Mouse (Mus musculus): Measurements from ENCODE around the gene Vcl. TPM values are rescaled to one million over a fixed set of nuclear protein-coding genes. Genes with fewer than 3 reads are reported as not detected.

Vcl gene
- total RNA-seq, 2 experiments from 2014 or later, result 24.0 to 24.7 TPM

GRCm38 (mm10) chr14:20993067-20993691, 64.0 kb downstream of the Vcl start:
- peak; percentile 69 to 76 for DNase-seq (ENCODE audit: low spot score in 2 of 2)
- intact Hi-C loops (cut with DNase I), result loop anchor here (5.0 kb wide), 3 partner anchors 66 to 186 kb away; partner anchors contain the start of gene Vcl

- intact Hi-C loops (cut with DNase I), result loop anchor here (5.0 kb wide), 3 partner anchors 67 to 187 kb away; partner anchors contain the start of gene Vcl
These were observed 65.3 kb downstream of the Vcl start for GRCm38 (mm10) chr14:20994475-20994874.

GRCm38 (mm10) chr14:20995497-20995896, 66.3 kb downstream of the Vcl start:
- no peak for DNase-seq (ENCODE audit: low spot score in 2 of 2)
- intact Hi-C loops (cut with DNase I), result no loop called here

More at GRCm38 (mm10) chr14:20994475-20994874, 65.3 kb downstream of the Vcl start:
- DNase-seq (ENCODE audit: low spot score in 2 of 2), result no peak

- DNase-seq (ENCODE audit: low spot score in 2 of 2), result no peak
- intact Hi-C loops (cut with DNase I), result no loop called here
These were observed 67.2 kb downstream of the Vcl start for GRCm38 (mm10) chr14:20996361-20996760.

- intact Hi-C loops (cut with DNase I), result no loop called here
- no peak for DNase-seq (ENCODE audit: low spot score in 2 of 2)
These were observed 68.3 kb downstream of the Vcl start for GRCm38 (mm10) chr14:20997548-20997947.

- intact Hi-C loops (cut with DNase I), result no loop called here
- no peak for DNase-seq (ENCODE audit: low spot score in 2 of 2)
These were observed 70.4 kb downstream of the Vcl start for GRCm38 (mm10) chr14:20999617-21000016.

GRCm38 (mm10) chr14:21013800-21014334, 84.7 kb downstream of the Vcl start:
- intact Hi-C loops (cut with DNase I), result no loop called here
- no peak for DNase-seq (ENCODE audit: low spot score in 2 of 2)

- intact Hi-C loops (cut with DNase I), result loop anchor here (5.0 kb wide), 2 partner anchors 216 to 286 kb away; partner anchors contain the start of gene Ndst2
- no peak for DNase-seq (ENCODE audit: low spot score in 2 of 2)
These were observed 88.7 kb downstream of the Vcl start for GRCm38 (mm10) chr14:21017871-21018270.

GRCm38 (mm10) chr14:21018977-21019376, 89.8 kb downstream of the Vcl start:
- peak in 1 of 2 experiments; percentile 71 for DNase-seq (ENCODE audit: low spot score in 2 of 2)
- intact Hi-C loops (cut with DNase I), result loop anchor here (5.0 kb wide), 2 partner anchors 217 to 287 kb away; partner anchors contain the start of gene Ndst2

GRCm38 (mm10) chr14:21020435-21020834, 91.2 kb downstream of the Vcl start:
- peak in 1 of 2 experiments; percentile 66 for DNase-seq (ENCODE audit: low spot score in 2 of 2)
- intact Hi-C loops (cut with DNase I), result no loop called here

- DNase-seq (ENCODE audit: low spot score in 2 of 2), result no peak
- intact Hi-C loops (cut with DNase I), result no loop called here
These were observed 98.3 kb downstream of the Vcl start for GRCm38 (mm10) chr14:21027542-21027941.

- DNase-seq (ENCODE audit: low spot score in 2 of 2), result peak; percentile 28 to 72
- intact Hi-C loops (cut with DNase I), result no loop called here
These were observed 99.9 kb downstream of the Vcl start for GRCm38 (mm10) chr14:21029025-21029659.

- intact Hi-C loops (cut with DNase I), result loop anchor here (2.0 kb wide), 1 partner anchor 19 kb away; no protein-coding TSS in a partner anchor
- peak in 1 of 2 experiments; percentile 42 for DNase-seq (ENCODE audit: low spot score in 2 of 2)
These were observed 102.7 kb downstream of the Vcl start for GRCm38 (mm10) chr14:21031783-21032511.

- DNase-seq (ENCODE audit: low spot score in 2 of 2), result no peak
- intact Hi-C loops (cut with DNase I), result no loop called here
These were observed 105.1 kb downstream of the Vcl start for GRCm38 (mm10) chr14:21034271-21034670.

- intact Hi-C loops (cut with DNase I), result no loop called here
- no peak for DNase-seq (ENCODE audit: low spot score in 2 of 2)
These were observed 105.6 kb downstream of the Vcl start for GRCm38 (mm10) chr14:21034791-21035190.

- intact Hi-C loops (cut with DNase I), result no loop called here
- DNase-seq (ENCODE audit: low spot score in 2 of 2), result peak in 1 of 2 experiments; percentile 31
These were observed 109.9 kb downstream of the Vcl start for GRCm38 (mm10) chr14:21039077-21039476.

GRCm38 (mm10) chr14:21039623-21040022, 110.4 kb downstream of the Vcl start:
- intact Hi-C loops (cut with DNase I), result no loop called here
- DNase-seq (ENCODE audit: low spot score in 2 of 2), result no peak

GRCm38 (mm10) chr14:21047840-21048239, 118.6 kb downstream of the Vcl start:
- intact Hi-C loops (cut with DNase I), result no loop called here
- no peak for DNase-seq (ENCODE audit: low spot score in 2 of 2)

GRCm38 (mm10) chr14:21048879-21049278, 119.7 kb downstream of the Vcl start:
- DNase-seq (ENCODE audit: low spot score in 2 of 2), result no peak
- intact Hi-C loops (cut with DNase I), result no loop called here

GRCm38 (mm10) chr14:21050734-21051133, 121.5 kb downstream of the Vcl start:
- no peak for DNase-seq (ENCODE audit: low spot score in 2 of 2)
- intact Hi-C loops (cut with DNase I), result loop anchor here (2.0 to 10.0 kb wide), 3 partner anchors 20 to 694 kb away; no protein-coding TSS in a partner anchor

Data from left cerebral cortex, postnatal 25 days (tissue).